Mouse (Mus musculus) neural tube, embryonic 11.5 days (tissue): ENCODE results near the gene Dusp8. TPM values are rescaled to one million over a fixed set of nuclear protein-coding genes. Genes with fewer than 3 reads are reported as not detected.

Source experiments
- ATAC-seq: fragments of 200-750 bp; cut with Nextera tagmentation; 2 replicates; pipeline ENCODE4 v1.8.0; 2017; ENCODE audit warnings: moderate number of reproducible peaks, mild to moderate bottlenecking, moderate TSS enrichment, moderate library complexity; ENCODE audit not compliant: insufficient read depth, low FRiP score, low TSS enrichment
- DNase-seq: peaks from one replicate; pipeline ENCODE4 v3.0.0-alpha.2; 2015; ENCODE audit warnings: low spot score
- H3K27ac ChIP-seq: fragments of 300-500 bp; sonication (generic); 2 replicates; pipeline ENCODE4 v1.5.1; 2014; ENCODE audit warnings: low read depth, mild to moderate bottlenecking, low read length
- H3K27me3 ChIP-seq: fragments of 300-500 bp; sonication (generic); 2 replicates; pipeline ENCODE4 v1.6.1; 2014; ENCODE audit warnings: mild to moderate bottlenecking, low read length, mixed read lengths; ENCODE audit not compliant: control insufficient read depth, insufficient read depth
- H3K36me3 ChIP-seq: fragments of 300-500 bp; sonication (generic); 2 replicates; pipeline ENCODE4 v1.6.1; 2014; ENCODE audit warnings: mild to moderate bottlenecking, low read length, moderate library complexity, mixed read lengths; ENCODE audit not compliant: control insufficient read depth, insufficient read depth
- H3K4me1 ChIP-seq: fragments of 300-500 bp; sonication (generic); 2 replicates; pipeline ENCODE4 v1.6.1; 2014; ENCODE audit warnings: low read length, mixed read lengths; ENCODE audit not compliant: control insufficient read depth, insufficient read depth
- H3K4me2 ChIP-seq: fragments of 300-500 bp; sonication (generic); 2 replicates; pipeline ENCODE4 v1.6.1; 2014; ENCODE audit warnings: low read depth, mild to moderate bottlenecking, moderate library complexity
- H3K4me3 ChIP-seq: fragments of 300-500 bp; sonication (generic); 2 replicates; pipeline ENCODE4 v1.5.1; 2014; ENCODE audit warnings: low read depth, low read length
- H3K9ac ChIP-seq: fragments of 300-500 bp; sonication (generic); 2 replicates; pipeline ENCODE4 v1.6.1; 2014; ENCODE audit warnings: mild to moderate bottlenecking, low read length
- H3K9me3 ChIP-seq: fragments of 300-500 bp; sonication (generic); 2 replicates; pipeline ENCODE4 v1.6.1; 2016; ENCODE audit warnings: low read length; ENCODE audit not compliant: control insufficient read depth
- WGBS: fragments of 180-500 bp; shearing (Covaris S2); extraction: QIAGEN DNeasy Blood & Tissue Kit; methylation state at CpG from one replicate; pipeline ENCODE4 v1.1.7; 2014; 5-methylcytosine and 5-hydroxymethylcytosine counted together
- polyA plus RNA-seq: library from polyadenylated mRNA; unstranded; fragments of >200 nt; fragmentation: Nextera tagmentation; extraction: Ambion mirVana; gene quantifications from 2 replicates; pipeline ENCODE4 v1.2.1, GENCODE M21; 2014

Dusp8 gene
- polyA plus RNA-seq, 1 experiment from 2014 or later = 27.6 TPM

GRCm38 (mm10) chr7:142119632-142120031 is 24.0 kb upstream of the Dusp8 start:
- no peaks in the 10 kb centered on the region for H3K4me1 ChIP-seq
- no peak overlapping the region for H3K4me2 ChIP-seq
- DNase-seq (peak; percentile 24), ATAC-seq (no peak)
- H3K9me3 ChIP-seq = no peaks in the 10 kb centered on the region
- 19% methylated on average over 5 of the region's 5 CpGs for WGBS
- no peaks in the 10 kb centered on the region for H3K36me3 ChIP-seq
- H3K27ac ChIP-seq = no peak overlapping the region
- H3K27me3 ChIP-seq = no peaks in the 10 kb centered on the region
- H3K4me3 ChIP-seq = no peak overlapping the region
- H3K9ac ChIP-seq = no peak overlapping the region

DNA sequence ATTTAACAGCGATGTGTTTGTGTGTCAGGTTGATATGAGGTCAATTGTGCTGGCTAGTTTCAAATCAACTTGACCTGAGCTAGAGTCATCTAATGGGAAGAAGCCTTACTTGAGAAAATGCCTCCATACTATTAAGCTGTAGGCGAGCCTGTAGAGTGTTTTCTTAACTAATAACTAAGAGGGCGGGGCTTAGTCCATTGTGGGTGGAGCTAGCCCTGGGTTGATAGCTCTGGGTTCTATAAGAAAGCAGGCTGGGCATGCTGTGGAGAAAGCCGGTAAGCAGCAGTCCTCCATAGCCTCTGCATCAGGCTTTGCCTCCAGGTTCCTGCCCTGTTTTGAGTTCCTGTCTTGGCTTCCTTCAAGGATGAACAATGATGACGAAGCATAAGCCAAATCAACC is 9.1 kb upstream of the Dusp8 start:
- H3K27me3 ChIP-seq = no peaks in the 10 kb centered on the region
- no peak overlapping the region for H3K27ac ChIP-seq
- DNase-seq (no peak), ATAC-seq (no peak)
- WGBS = 69% methylated on average over 5 of the region's 5 CpGs
- no peaks in the 10 kb centered on the region for H3K9me3 ChIP-seq
- no peak overlapping the region for H3K9ac ChIP-seq
- H3K4me2 ChIP-seq = no peak overlapping the region
- no peaks in the 10 kb centered on the region for H3K4me1 ChIP-seq
- H3K4me3 ChIP-seq = no peak overlapping the region
- H3K36me3 ChIP-seq = no peaks in the 10 kb centered on the region

GRCm38 (mm10) chr7:142097776-142098175 is 2.1 kb upstream of the Dusp8 start:
- Histone ChIP-seq H3K4me3 (no peak overlapping the region), H3K27ac (no peak overlapping the region), H3K4me2 (no peak overlapping the region), H3K4me1 (peaks cover 17% of the 10 kb centered on the region), H3K27me3 (peaks cover 28% of the 10 kb centered on the region), H3K36me3 (no peaks in the 10 kb centered on the region), H3K9me3 (no peaks in the 10 kb centered on the region), H3K9ac (no peak overlapping the region)
- WGBS = 10% methylated on average over 9 of the region's 9 CpGs
- DNase-seq (peak; percentile 82), ATAC-seq (no peak)

GRCm38 (mm10) chr7:142096701-142097100 is 1.1 kb upstream of the Dusp8 start:
- DNase-seq = no peak
- 69% methylated on average over 4 of the region's 4 CpGs for WGBS
- no peak overlapping the region for H3K9ac ChIP-seq
- H3K36me3 ChIP-seq = no peaks in the 10 kb centered on the region
- H3K9me3 ChIP-seq = no peaks in the 10 kb centered on the region
- ATAC-seq = no peak
- no peak overlapping the region for H3K4me3 ChIP-seq
- H3K4me2 ChIP-seq = no peak overlapping the region
- H3K27me3 ChIP-seq = peaks cover 28% of the 10 kb centered on the region
- H3K4me1 ChIP-seq = peaks cover 27% of the 10 kb centered on the region
- no peak overlapping the region for H3K27ac ChIP-seq

GRCm38 (mm10) chr7:142094301-142095143 is 1.1 kb downstream of the Dusp8 start:
- H3K36me3 ChIP-seq = no peaks in the 10 kb centered on the region
- H3K4me2 ChIP-seq = peak overlapping the region; percentile 97
- H3K9ac ChIP-seq = peak overlapping the region; percentile 90
- peaks cover 41% of the 10 kb centered on the region for H3K4me1 ChIP-seq
- no peaks in the 10 kb centered on the region for H3K9me3 ChIP-seq
- DNase-seq (peak; percentile 55), ATAC-seq (peak; percentile 35)
- under 1% methylated on average over 89 of the region's 89 CpGs for WGBS
- peak overlapping the region; percentile 87 for H3K4me3 ChIP-seq
- peak overlapping the region; percentile 76 for H3K27ac ChIP-seq
- H3K27me3 ChIP-seq = peaks cover 30% of the 10 kb centered on the region

DNA sequence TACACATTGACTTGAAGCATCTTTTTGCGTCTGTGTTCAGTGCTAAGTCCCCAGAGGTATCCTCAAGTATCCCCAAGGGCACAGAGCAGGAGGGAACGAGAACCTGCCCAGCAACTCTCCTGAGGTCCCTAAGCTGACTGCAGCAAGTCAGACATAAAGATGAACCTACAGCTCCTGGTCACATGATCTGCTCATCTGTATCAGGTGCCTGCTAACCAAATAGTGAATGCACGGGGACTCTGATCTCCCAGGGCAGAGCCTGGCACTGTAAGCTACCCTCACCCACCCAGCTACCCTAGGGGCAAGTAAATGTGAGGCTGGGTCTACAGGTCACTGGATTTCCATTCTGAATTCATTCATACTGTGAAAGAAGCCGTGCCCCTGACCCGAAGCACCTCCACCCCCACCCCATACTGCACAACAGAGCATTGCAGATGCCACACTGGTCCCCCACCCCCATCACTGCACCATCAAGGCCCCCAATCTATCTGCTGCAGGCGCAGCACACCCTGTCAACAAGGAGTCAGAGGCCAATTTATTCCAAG is 1.9 kb downstream of the Dusp8 start:
- ATAC-seq = no peak
- no peak overlapping the region; the same call in 1 of the 2 replicates for H3K27ac ChIP-seq
- peak overlapping the region; percentile 97 for H3K4me2 ChIP-seq
- peaks cover 45% of the 10 kb centered on the region for H3K4me1 ChIP-seq
- WGBS = 26% methylated on average over 6 of the region's 6 CpGs
- no peak for DNase-seq
- peaks cover 30% of the 10 kb centered on the region for H3K27me3 ChIP-seq
- H3K9ac ChIP-seq = peak overlapping the region; percentile 90
- H3K36me3 ChIP-seq = no peaks in the 10 kb centered on the region
- H3K9me3 ChIP-seq = no peaks in the 10 kb centered on the region
- peak overlapping the region; percentile 87 for H3K4me3 ChIP-seq

- WGBS = 45% methylated on average over 1 of the region's 1 CpGs
- no peaks in the 10 kb centered on the region for H3K36me3 ChIP-seq
- H3K4me1 ChIP-seq = peaks cover 52% of the 10 kb centered on the region
- DNase-seq (no peak), ATAC-seq (no peak)
- peak overlapping the region; percentile 87; the same call in 1 of the 2 replicates for H3K4me3 ChIP-seq
- H3K4me2 ChIP-seq = peak overlapping the region; percentile 97
- peak overlapping the region; percentile 35 for H3K9ac ChIP-seq
- H3K27me3 ChIP-seq = peaks cover 30% of the 10 kb centered on the region
- H3K9me3 ChIP-seq = no peaks in the 10 kb centered on the region
- no peak overlapping the region for H3K27ac ChIP-seq
Measured at GRCm38 (mm10) chr7:142092991-142093390, 2.7 kb downstream of the Dusp8 start.

GRCm38 (mm10) chr7:142091848-142092247 is 3.8 kb downstream of the Dusp8 start:
- WGBS = 0% methylated on average over 4 of the region's 4 CpGs
- Histone ChIP-seq H3K4me1 (peaks cover 52% of the 10 kb centered on the region), H3K9me3 (no peaks in the 10 kb centered on the region), H3K4me3 (no peak overlapping the region; the same call in 1 of the 2 replicates), H3K27me3 (peaks cover 24% of the 10 kb centered on the region), H3K9ac (peak overlapping the region; percentile 4; the same call in 1 of the 2 replicates), H3K36me3 (no peaks in the 10 kb centered on the region), H3K27ac (no peak overlapping the region), H3K4me2 (peak overlapping the region; percentile 97)
- DNase-seq = peak; percentile 59
- ATAC-seq = no peak
